Mouse (Mus musculus) layer of hippocampus, adult 11-12 months (tissue): ENCODE measurements at regions not wholly inside any gene's neighbourhood (a gene's known extent, or its start where the extent isn't known, plus 50 kb on each side); places are given as distances from the start of the nearest gene placed in this dataset.

ENCODE experiments used
- DNase-seq: peaks from one replicate; pipeline ENCODE4 v3.0.0; 2022; ENCODE audit warnings: low spot score

DNA sequence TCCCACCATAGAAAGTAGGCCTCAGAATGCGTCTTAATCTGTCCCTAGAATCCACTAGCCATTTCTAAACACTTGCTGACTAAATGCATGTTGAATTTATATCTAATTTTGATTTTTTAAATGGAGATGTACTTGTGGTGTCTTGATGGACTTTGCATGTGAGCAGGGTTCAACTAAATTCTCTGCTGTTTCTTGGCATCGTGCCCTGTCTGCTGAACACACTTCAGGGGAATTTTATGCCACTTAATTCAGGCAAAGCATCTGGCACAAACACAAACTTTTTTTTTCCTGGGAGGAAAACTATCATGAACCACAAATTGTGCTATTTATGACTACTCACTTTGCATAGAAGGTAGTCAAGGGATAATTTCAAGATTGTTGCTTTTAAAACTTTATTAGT is 87.7 kb downstream of the Stc2 start:
- no peak for DNase-seq

DNA sequence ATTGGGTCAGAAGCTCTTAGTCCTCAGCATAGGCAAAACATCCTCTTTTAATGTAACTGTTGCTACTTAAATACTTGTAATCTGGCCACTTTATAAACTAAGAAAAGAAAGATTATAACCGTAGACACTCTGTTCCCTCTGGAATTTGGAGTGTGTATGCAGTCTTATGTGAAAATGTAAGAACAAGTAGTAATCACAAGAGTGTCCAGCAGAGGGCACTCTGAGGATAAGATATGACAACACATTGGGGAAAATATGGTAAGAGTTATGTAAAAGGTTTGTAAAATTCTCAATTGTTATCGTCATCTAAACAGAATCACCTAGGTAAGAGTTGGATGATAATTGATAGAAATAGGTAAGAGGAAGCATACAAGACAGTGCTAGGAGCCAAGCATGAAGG is 66.2 kb upstream of the Gm17332 start:
- peak; percentile 93 for DNase-seq
